In the genomic region with DNA sequence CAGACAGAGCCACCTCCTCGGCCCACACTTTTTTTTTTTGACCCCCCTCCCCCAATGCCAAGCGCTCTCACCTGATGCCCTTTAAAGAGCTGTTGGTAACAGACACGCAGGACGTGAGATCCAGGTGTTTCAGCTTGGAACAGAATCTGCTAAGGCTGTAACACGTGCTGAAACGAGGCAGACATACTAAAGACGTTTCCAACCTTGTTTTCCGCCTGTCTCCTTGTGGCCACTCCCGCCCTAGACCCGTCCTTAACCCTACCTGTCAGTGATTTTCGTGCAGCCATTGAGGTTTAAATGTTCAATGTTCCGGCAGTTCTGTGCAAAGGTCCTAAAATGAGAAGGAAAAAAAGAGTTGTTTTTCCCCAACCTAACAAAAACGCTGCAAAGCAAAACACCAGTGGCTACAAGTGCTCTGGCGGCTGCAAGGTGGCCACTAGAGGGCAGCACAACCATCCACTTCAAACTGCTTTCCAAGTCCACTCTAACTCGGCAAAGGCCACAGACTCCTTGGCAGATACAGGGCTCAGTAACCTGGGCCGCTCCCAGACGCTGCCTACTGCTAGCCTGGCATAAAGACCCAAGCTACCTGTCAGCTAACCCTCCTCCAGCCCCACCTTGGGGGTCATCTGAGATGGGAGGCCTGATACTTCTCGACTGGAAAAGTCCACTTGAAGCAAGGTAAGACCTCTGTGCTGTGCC, we compare ENCODE assay signal across 9 mouse cellular contexts. TPM values are rescaled to one million over a fixed set of nuclear protein-coding genes. Genes with fewer than 3 reads are reported as not detected.
DNase-seq lines count a peak whose midpoint lies in the region; ATAC-seq and TF ChIP-seq lines count a peak whose summit lies in the region.
"Had no signal": no experiment of that assay in that cellular context is flagged by ENCODE, and none has a peak within 500 bp of the region (broad histone marks: within the 10 kb centered on the region; RNA-seq: fewer than 3 reads in every experiment).

No protein-coding gene starts in this region.

- no peaks in the 10 kb centered on the region for H3K9me3 ChIP-seq in ES-Bruce4 (replicated peaks; ENCODE audit: control insufficient read depth, insufficient read depth, low read length, poor library complexity, severe bottlenecking)
- H3K9me3 ChIP-seq in forebrain, embryonic 14.5 days (replicated peaks; ENCODE audit: control insufficient read depth, low read length): no peaks in the 10 kb centered on the region

- TF ChIP-seq POLR2A in ES-Bruce4 (IDR thresholded peaks at IDR 0.05; ENCODE audit: insufficient read depth, low read length): no peak

- no peaks in the 10 kb centered on the region for H3K27me3 ChIP-seq in ES-Bruce4 (ENCODE audit: control insufficient read depth, insufficient read depth, low read length, poor library complexity, severe bottlenecking)
- no peaks in the 10 kb centered on the region for H3K27me3 ChIP-seq in forebrain, embryonic 14.5 days (replicated peaks; ENCODE audit: control insufficient read depth, insufficient read depth, low read length)

- H3K4me1 ChIP-seq in ES-Bruce4 (ENCODE audit: control insufficient read depth, insufficient read depth, low read length): peaks cover 1% of the 10 kb centered on the region
- no peaks in the 10 kb centered on the region for H3K4me1 ChIP-seq in forebrain, embryonic 14.5 days (ENCODE audit: control insufficient read depth, insufficient read depth, low read length)

- peak; percentile 89 for TF ChIP-seq CTCF in ES-Bruce4 (IDR thresholded peaks at IDR 0.05; ENCODE audit: low read depth, low read length)

- WGBS in forebrain, embryonic 14.5 days: 33% methylated on average over 18 of the region's 18 CpGs
- WGBS in large intestine, adult 2 months: 12% methylated on average over 18 of the region's 18 CpGs

- intact Hi-C loops in heart, postnatal 14 days (cut with DNase I): loop anchor here (1.0 kb wide), 1 partner anchor 126 kb away; no protein-coding TSS in a partner anchor

- peak overlapping the region; percentile 20; the same call in 1 of the 2 replicates for H3K4me2 ChIP-seq in forebrain, embryonic 14.5 days (ENCODE audit: low read length)

- peak; percentile 77 for DNase-seq in cerebellum, adult 11 months
- peak; percentile 89 for DNase-seq in forebrain, embryonic 14.5 days (ENCODE audit: low spot score)
- peak; percentile 84 to 89 for DNase-seq in heart, postnatal 14 days
- DNase-seq in large intestine, adult 2 months (ENCODE audit: low read depth, low spot score): peak; percentile 58
- peak; percentile 74 to 80 for DNase-seq in lung, adult 18-20 months
- DNase-seq in testis, postnatal 14 days (ENCODE audit: low spot score): peak; percentile 69

- H3K36me3 ChIP-seq in ES-Bruce4 (ENCODE audit: control insufficient read depth, insufficient read depth, low read length, poor library complexity, severe bottlenecking): no peaks in the 10 kb centered on the region
- H3K36me3 ChIP-seq in forebrain, embryonic 14.5 days (ENCODE audit: control insufficient read depth, insufficient read depth, low read length): no peaks in the 10 kb centered on the region

- H3K4me3 ChIP-seq in ES-Bruce4 (ENCODE audit: low read depth, low read length): no peak overlapping the region
- no peak overlapping the region for H3K4me3 ChIP-seq in forebrain, embryonic 14.5 days (ENCODE audit: low read depth, low read length)

- no peak overlapping the region for H3K27ac ChIP-seq in ES-Bruce4 (ENCODE audit: insufficient read depth, low read length)
- H3K27ac ChIP-seq in forebrain, embryonic 14.5 days (ENCODE audit: low read depth, low read length): no peak overlapping the region
- H3K27ac ChIP-seq: macrophage had no signal

- TF ChIP-seq EP300 in ES-Bruce4 (IDR thresholded peaks at IDR 0.05; ENCODE audit: insufficient read depth, low read depth, low read length): no peak

- no peak overlapping the region for H3K9ac ChIP-seq in ES-Bruce4 (ENCODE audit: low read depth, poor library complexity, severe bottlenecking)
- no peak overlapping the region for H3K9ac ChIP-seq in forebrain, embryonic 14.5 days (ENCODE audit: low read length)

- ATAC-seq in forebrain, embryonic 14.5 days: peak; percentile 79
- peak; percentile 51; the same call in 1 of the 2 replicates for ATAC-seq in neutrophil, adult 5-6 weeks (ENCODE audit: extremely low read depth, insufficient number of reproducible peaks, low FRiP score, poor library complexity, severe bottlenecking)

RNA-seq across cellular contexts. Expression of a gene that starts 55.3 kb away (rescaled TPM):
- 6.9 and 8.6 TPM in 2 replicates for polyA plus RNA-seq in ES-Bruce4 (2011; ENCODE audit: insufficient read depth, insufficient read length, low read depth, missing spikeins)
- polyA plus RNA-seq in forebrain, embryonic 14.5 days (2014; fragmentation: Nextera tagmentation; extraction: Ambion mirVana): 22.0 and 23.7 TPM in 2 replicates
- under 1 TPM; 0.93 TPM for total RNA-seq in heart, postnatal 14 days (2021)
- 0.77 and 1.2 TPM in 2 replicates for polyA plus RNA-seq in large intestine, adult 2 months (2012; rRNA removed)
- total RNA-seq in neutrophil, adult 5-6 weeks (2017): 1.2 TPM in 2 replicates

RNA-seq across cellular contexts. Expression of a gene that starts 60.0 kb away (rescaled TPM):
- polyA plus RNA-seq in ES-Bruce4 (2011; ENCODE audit: insufficient read depth, insufficient read length, low read depth, missing spikeins): 102 and 111 TPM in 2 replicates
- polyA plus RNA-seq in forebrain, embryonic 14.5 days (2014; fragmentation: Nextera tagmentation; extraction: Ambion mirVana): 30.5 and 30.7 TPM in 2 replicates
- total RNA-seq in heart, postnatal 14 days (2021): 10 to 100 TPM; 28.8 to 32.0 TPM
- polyA plus RNA-seq in large intestine, adult 2 months (2012; rRNA removed): 41.6 and 46.8 TPM in 2 replicates
- total RNA-seq in neutrophil, adult 5-6 weeks (2017): 155 and 166 TPM in 2 replicates
